Mouse (Mus musculus) neural tube, embryonic 14.5 days (tissue): Measurements from ENCODE around the gene Babam2. TPM values are rescaled to one million over a fixed set of nuclear protein-coding genes. Genes with fewer than 3 reads are reported as not detected.
"Not testable (repeated sequence)": the region's sequence is repeated elsewhere in the genome, so short reads cannot be mapped to it uniquely, and the experiment has no call there.

Source experiments
- ATAC-seq: fragments of 200-750 bp; cut with Nextera tagmentation; 2 replicates; pipeline ENCODE4 v1.8.0; 2017; ENCODE audit warnings: low read depth, mild to moderate bottlenecking, moderate TSS enrichment, moderate library complexity
- H3K27ac ChIP-seq: fragments of 300-500 bp; sonication (generic); 2 replicates; pipeline ENCODE4 v1.5.1; 2014; ENCODE audit warnings: low read depth, mild to moderate bottlenecking, control low read depth, low read length, moderate library complexity, mixed read lengths
- H3K27me3 ChIP-seq: fragments of 300-500 bp; sonication (generic); 2 replicates; pipeline ENCODE4 v1.6.1; 2014; ENCODE audit warnings: low read length; ENCODE audit not compliant: control insufficient read depth, insufficient read depth
- H3K36me3 ChIP-seq: fragments of 300-500 bp; sonication (generic); 2 replicates; pipeline ENCODE4 v1.6.1; 2014; ENCODE audit warnings: low read length, mixed read lengths; ENCODE audit not compliant: control insufficient read depth, insufficient read depth
- H3K4me1 ChIP-seq: fragments of 300-500 bp; sonication (generic); 2 replicates; pipeline ENCODE4 v1.6.1; 2014; ENCODE audit warnings: low read length; ENCODE audit not compliant: control insufficient read depth, insufficient read depth
- H3K4me2 ChIP-seq: fragments of 300-500 bp; sonication (generic); 2 replicates; pipeline ENCODE4 v1.6.1; 2014; ENCODE audit warnings: mild to moderate bottlenecking, low read depth, low read length, control low read depth
- H3K4me3 ChIP-seq: fragments of 300-500 bp; sonication (generic); 2 replicates; pipeline ENCODE4 v1.5.1; 2014; ENCODE audit warnings: low read depth, low read length, control low read depth, mixed read lengths
- H3K9ac ChIP-seq: fragments of 300-500 bp; sonication (generic); replicated peaks from 2 replicates; pipeline ENCODE4 v1.6.1; 2014; ENCODE audit warnings: low read depth, mild to moderate bottlenecking, control low read depth, low read length, mixed read lengths
- H3K9me3 ChIP-seq: fragments of 300-500 bp; sonication (generic); 2 replicates; pipeline ENCODE4 v1.6.1; 2016; ENCODE audit warnings: low read length; ENCODE audit not compliant: control insufficient read depth
- WGBS: fragments of 180-500 bp; shearing (Covaris S2); extraction: QIAGEN DNeasy Blood & Tissue Kit; methylation state at CpG from one replicate; pipeline ENCODE4 v1.1.7; 2014; 5-methylcytosine and 5-hydroxymethylcytosine counted together
- polyA plus RNA-seq: library from polyadenylated mRNA; unstranded; fragments of >200 nt; fragmentation: Nextera tagmentation; extraction: Ambion mirVana; gene quantifications from 2 replicates; pipeline ENCODE4 v1.2.1, GENCODE M21; 2014

Babam2 gene
- polyA plus RNA-seq, 1 experiment from 2014 or later, result 43.5 TPM

DNA sequence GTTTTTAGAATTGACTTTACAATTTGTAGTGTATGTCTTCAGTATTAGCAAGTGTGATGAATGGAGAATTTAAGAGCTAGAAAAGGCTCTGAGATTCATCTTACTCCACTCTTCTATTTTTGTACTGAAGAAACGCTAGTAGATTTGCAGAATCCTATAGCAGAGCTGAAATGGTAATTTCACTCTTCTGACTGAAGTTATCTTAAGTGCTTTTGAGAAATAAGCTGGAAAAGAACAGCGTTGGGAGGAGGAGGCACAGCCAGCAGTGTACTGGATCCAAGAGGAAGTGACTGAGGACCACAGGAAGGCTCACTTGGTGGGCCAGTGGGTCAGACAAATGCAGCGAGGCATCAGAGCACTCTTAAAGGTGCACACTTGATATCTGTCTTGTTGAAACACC lies 90.1 kb downstream of the Babam2 start:
- WGBS, result 80% methylated on average over 3 of the region's 3 CpGs
- no peak overlapping the region for H3K4me2 ChIP-seq
- H3K9me3 ChIP-seq, result no peaks in the 10 kb centered on the region
- ATAC-seq, result no peak
- no peaks in the 10 kb centered on the region for H3K27me3 ChIP-seq
- no peaks in the 10 kb centered on the region for H3K36me3 ChIP-seq
- no peak overlapping the region for H3K27ac ChIP-seq
- H3K9ac ChIP-seq, result no peak overlapping the region
- H3K4me1 ChIP-seq, result no peaks in the 10 kb centered on the region
- no peak overlapping the region for H3K4me3 ChIP-seq

DNA sequence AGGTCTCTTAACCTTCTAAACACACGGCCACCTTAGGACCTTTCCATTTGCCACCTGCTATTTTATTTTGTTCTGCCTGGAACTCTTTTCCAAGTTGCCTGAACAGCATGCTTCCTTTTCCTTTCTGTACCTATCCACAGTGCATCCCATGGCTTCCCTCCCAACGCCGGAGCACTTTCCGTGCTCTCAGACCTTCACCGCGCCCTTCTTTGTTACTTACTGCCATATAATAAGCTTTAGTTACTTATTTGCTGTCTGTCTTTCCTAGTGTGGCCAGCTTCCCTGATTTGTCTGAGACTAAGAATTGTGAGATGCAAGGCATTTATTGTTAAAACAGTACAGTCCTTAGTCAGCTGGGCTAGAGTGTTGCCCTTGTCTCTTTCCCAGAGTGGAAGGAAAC lies 94.9 kb downstream of the Babam2 start:
- no peak overlapping the region for H3K27ac ChIP-seq
- no peaks in the 10 kb centered on the region for H3K36me3 ChIP-seq
- H3K9ac ChIP-seq, result no peak overlapping the region
- H3K4me2 ChIP-seq, result no peak overlapping the region
- no peaks in the 10 kb centered on the region for H3K9me3 ChIP-seq
- H3K4me3 ChIP-seq, result no peak overlapping the region
- no peaks in the 10 kb centered on the region for H3K4me1 ChIP-seq
- ATAC-seq, result no peak
- 94% methylated on average over 6 of the region's 6 CpGs for WGBS
- H3K27me3 ChIP-seq, result no peaks in the 10 kb centered on the region

DNA sequence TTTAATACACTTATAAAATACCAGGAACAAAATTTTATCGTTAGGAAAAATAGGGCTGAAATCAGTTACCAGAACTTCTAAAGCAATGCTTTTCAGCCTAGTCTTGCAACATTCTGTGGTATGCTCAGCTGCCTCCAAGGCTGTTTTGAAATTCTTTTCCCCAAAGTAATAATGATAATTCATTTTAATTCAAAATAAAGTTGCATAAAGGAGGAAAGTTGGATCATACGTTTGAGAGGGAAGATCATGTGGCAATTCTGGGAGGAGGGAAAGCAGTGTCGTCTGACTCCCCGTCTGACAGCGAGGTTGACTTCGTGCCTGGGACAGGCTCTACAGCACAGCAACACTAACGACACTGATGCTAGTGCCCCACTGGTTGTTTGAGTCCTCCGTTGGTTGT lies 95.4 kb downstream of the Babam2 start:
- H3K9me3 ChIP-seq, result no peaks in the 10 kb centered on the region
- no peaks in the 10 kb centered on the region for H3K36me3 ChIP-seq
- WGBS, result 86% methylated on average over 8 of the region's 8 CpGs
- no peak for ATAC-seq
- no peak overlapping the region for H3K27ac ChIP-seq
- H3K4me2 ChIP-seq, result no peak overlapping the region
- H3K9ac ChIP-seq, result no peak overlapping the region
- H3K4me1 ChIP-seq, result no peaks in the 10 kb centered on the region
- H3K27me3 ChIP-seq, result no peaks in the 10 kb centered on the region
- H3K4me3 ChIP-seq, result no peak overlapping the region

DNA sequence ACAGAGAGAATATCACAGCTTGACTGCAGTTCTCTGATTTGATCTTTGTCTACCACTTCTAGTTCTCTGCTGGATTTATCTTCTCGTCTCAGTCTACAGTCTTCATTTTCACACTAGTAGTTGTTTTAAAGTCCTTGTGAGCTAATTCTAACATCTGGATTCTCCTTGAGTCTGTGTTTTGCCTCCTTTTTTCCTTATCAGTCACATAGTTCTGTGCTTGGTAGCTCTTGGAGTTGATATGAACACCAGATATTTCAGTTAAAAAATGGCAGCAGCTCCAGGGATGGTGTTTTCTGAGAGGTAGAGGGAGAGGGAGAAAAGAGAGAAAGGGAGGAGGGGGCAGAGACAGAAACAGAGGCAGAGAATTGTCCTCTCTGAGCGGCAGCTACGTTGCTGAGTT lies 97.9 kb downstream of the Babam2 start:
- Histone ChIP-seq H3K27ac (no peak overlapping the region), H3K4me3 (no peak overlapping the region), H3K9ac (no peak overlapping the region), H3K4me1 (no peaks in the 10 kb centered on the region), H3K27me3 (no peaks in the 10 kb centered on the region), H3K36me3 (no peaks in the 10 kb centered on the region), H3K9me3 (no peaks in the 10 kb centered on the region), H3K4me2 (no peak overlapping the region)
- ATAC-seq, result no peak
- WGBS, result 79% methylated on average over 3 of the region's 3 CpGs

DNA sequence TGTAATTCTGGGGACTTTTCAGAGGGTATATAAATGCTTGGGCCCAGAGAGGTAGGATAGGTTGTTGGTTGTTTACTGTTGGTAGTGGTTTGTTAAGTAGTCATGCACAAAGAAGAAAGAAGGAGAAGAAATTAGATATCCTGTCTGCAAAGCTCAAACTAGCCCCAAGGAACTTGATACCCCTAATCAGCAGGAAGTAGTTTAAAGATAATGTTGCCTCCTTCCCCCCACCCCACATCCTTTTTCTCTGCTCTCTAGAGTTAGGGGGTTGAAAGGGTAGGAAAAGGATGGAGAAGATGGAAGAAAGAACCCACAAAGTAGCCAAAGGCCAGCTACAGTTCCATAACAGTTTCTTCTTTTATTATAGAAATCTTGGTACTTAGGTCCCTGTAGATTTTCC lies 99.5 kb downstream of the Babam2 start:
- Histone ChIP-seq H3K4me1 (no peaks in the 10 kb centered on the region), H3K27ac (no peak overlapping the region), H3K27me3 (no peaks in the 10 kb centered on the region), H3K36me3 (no peaks in the 10 kb centered on the region), H3K4me2 (no peak overlapping the region), H3K9me3 (no peaks in the 10 kb centered on the region), H3K9ac (no peak overlapping the region), H3K4me3 (no peak overlapping the region)
- ATAC-seq, result no peak

DNA sequence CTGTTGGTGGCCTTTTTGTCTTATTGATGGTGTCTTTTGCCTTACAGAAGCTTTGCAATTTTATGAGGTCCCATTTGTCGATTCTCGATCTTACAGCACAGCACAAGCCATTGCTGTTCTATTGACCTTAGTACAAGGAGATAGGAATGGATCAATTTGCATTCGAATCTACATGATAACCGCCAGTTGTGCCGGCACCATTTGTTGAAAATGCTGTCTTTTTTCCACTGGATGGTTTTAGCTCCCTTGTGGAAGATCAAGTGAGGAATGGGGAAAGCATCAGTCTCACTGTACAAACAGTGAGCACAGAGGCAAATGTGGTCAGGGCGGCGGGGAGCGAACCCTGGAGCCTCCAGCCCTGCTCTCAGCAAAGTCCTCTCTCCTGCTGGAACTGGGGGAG lies 106.7 kb downstream of the Babam2 start:
- H3K9me3 ChIP-seq, H3K4me2 ChIP-seq, H3K27me3 ChIP-seq, H3K9ac ChIP-seq, H3K27ac ChIP-seq, H3K4me1 ChIP-seq, H3K4me3 ChIP-seq, ATAC-seq, H3K36me3 ChIP-seq: not testable (repeated sequence)
- WGBS, result 86% methylated on average over 8 of the region's 8 CpGs

DNA sequence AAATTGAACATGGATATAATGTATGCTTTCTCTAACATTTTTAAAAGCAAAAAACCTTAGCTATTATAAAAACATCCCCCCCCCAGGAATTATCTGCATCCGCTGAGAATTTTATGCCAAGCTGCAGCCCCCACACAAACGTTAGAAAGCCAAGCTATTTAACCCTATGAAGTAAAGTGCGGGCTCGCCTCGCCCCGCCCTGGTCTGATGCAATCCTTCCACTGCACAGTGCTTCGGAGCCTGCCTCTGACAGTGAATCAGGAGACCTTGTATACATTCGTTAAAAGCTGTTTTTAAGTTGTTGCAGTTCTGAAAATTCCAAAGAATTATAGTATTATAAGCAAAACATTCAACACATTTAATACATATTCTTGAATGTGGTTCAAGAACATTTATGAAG lies 107.3 kb downstream of the Babam2 start:
- H3K27ac ChIP-seq, result no peak overlapping the region
- H3K4me1 ChIP-seq, result no peaks in the 10 kb centered on the region
- H3K9me3 ChIP-seq, result no peaks in the 10 kb centered on the region
- no peaks in the 10 kb centered on the region for H3K27me3 ChIP-seq
- no peak overlapping the region for H3K4me2 ChIP-seq
- no peak overlapping the region for H3K9ac ChIP-seq
- H3K4me3 ChIP-seq, result no peak overlapping the region
- 79% methylated on average over 8 of the region's 8 CpGs for WGBS
- no peak for ATAC-seq
- H3K36me3 ChIP-seq, result no peaks in the 10 kb centered on the region

DNA sequence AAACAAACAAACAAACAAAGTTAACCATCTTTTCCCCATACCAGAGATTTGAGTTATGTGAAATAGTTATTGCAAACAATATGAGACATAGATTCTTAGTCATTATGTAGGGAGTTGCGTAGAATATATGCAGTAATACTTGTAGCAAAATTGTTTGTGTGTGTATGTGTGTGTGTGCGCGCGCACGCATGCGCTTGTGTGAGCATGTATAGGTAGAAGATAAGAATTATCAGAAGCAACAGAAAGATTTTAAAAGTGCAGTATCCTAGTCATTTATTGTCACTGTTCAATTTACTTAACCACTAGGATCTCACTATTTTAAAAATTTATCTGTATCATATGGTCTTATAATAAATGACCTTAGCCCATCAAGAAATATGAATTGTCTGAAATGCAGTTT lies 109.8 kb downstream of the Babam2 start:
- Histone ChIP-seq H3K4me1 (no peaks in the 10 kb centered on the region), H3K4me3 (no peak overlapping the region), H3K27ac (no peak overlapping the region), H3K9me3 (no peaks in the 10 kb centered on the region), H3K9ac (no peak overlapping the region), H3K36me3 (no peaks in the 10 kb centered on the region), H3K27me3 (no peaks in the 10 kb centered on the region), H3K4me2 (no peak overlapping the region)
- no peak for ATAC-seq
- 98% methylated on average over 6 of the region's 6 CpGs for WGBS

DNA sequence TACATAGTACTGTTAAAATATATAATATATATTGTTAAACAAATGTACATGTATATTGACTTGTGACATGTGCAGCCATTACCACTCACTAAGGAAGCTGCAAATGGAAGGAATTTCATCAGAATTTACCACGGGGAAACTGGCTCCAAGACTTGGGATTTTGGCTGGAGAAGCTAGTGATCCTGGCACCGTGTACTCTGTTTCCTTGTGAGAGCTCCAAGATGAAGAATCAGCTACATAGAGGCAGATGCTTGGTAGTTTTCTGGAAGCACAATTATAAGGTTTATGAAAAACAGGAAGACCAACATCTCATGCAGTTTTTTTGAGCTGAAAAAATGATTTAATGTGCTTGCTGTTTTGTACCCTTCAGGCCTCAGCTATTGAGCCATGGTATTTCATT lies 110.8 kb downstream of the Babam2 start:
- H3K4me2 ChIP-seq, result no peak overlapping the region
- no peaks in the 10 kb centered on the region for H3K9me3 ChIP-seq
- H3K27me3 ChIP-seq, result no peaks in the 10 kb centered on the region
- 79% methylated on average over 2 of the region's 2 CpGs for WGBS
- H3K4me3 ChIP-seq, result no peak overlapping the region
- H3K4me1 ChIP-seq, result no peaks in the 10 kb centered on the region
- no peak overlapping the region for H3K27ac ChIP-seq
- H3K36me3 ChIP-seq, result no peaks in the 10 kb centered on the region
- ATAC-seq, result no peak
- H3K9ac ChIP-seq, result no peak overlapping the region
